Mouse (Mus musculus) small intestine, adult 2 months (tissue): ENCODE data around the gene Mmp14. TPM values are rescaled to one million over a fixed set of nuclear protein-coding genes. Genes with fewer than 3 reads are reported as not detected.

Source experiments
- H3K27ac ChIP-seq: fragments of 200-500 bp; 2 replicates; pipeline ENCODE4 v1.5.1; 2012; ENCODE audit warnings: low read depth, low read length, control low read depth, inconsistent platforms; ENCODE audit not compliant: insufficient read depth
- H3K27me3 ChIP-seq: fragments of 200-500 bp; 2 replicates; pipeline ENCODE4 v1.6.1; 2012; ENCODE audit warnings: mild to moderate bottlenecking, moderate library complexity, low read length, inconsistent platforms; ENCODE audit not compliant: control insufficient read depth, insufficient read depth
- H3K36me3 ChIP-seq: fragments of 200-500 bp; 2 replicates; pipeline ENCODE4 v1.6.1; 2012; ENCODE audit warnings: mild to moderate bottlenecking, low read length, control low read depth, inconsistent platforms; ENCODE audit not compliant: control insufficient read depth, insufficient read depth
- H3K4me1 ChIP-seq: fragments of 200-500 bp; 2 replicates; pipeline ENCODE4 v1.6.1; 2012; ENCODE audit warnings: low read length, inconsistent platforms, mixed read lengths; ENCODE audit not compliant: control insufficient read depth, insufficient read depth, insufficient read length
- H3K4me3 ChIP-seq: fragments of 200-500 bp; 2 replicates; pipeline ENCODE4 v1.5.1; 2012; ENCODE audit warnings: low read depth, mild to moderate bottlenecking, control low read depth, inconsistent platforms, low read length, moderate library complexity
- CTCF ChIP-seq: fragments of 200-500 bp; IDR thresholded peaks from 2 replicates; pipeline ENCODE4 v1.5.1; 2012; ENCODE audit warnings: low read depth, mild to moderate bottlenecking, control low read depth, inconsistent platforms, low read length, moderate library complexity, mixed read lengths; ENCODE audit not compliant: insufficient replicate concordance, insufficient read length; ENCODE audit errors: extremely low read depth
- POLR2A ChIP-seq: fragments of 200-500 bp; IDR thresholded peaks from 2 replicates; pipeline ENCODE4 v1.6.1; 2012; ENCODE audit warnings: low read depth, mild to moderate bottlenecking, control low read depth, inconsistent platforms, low read length, moderate library complexity
- WGBS: fragments of 180-500 bp; shearing (Covaris S2); methylation state at CpG from one replicate; pipeline ENCODE4 v1.1.7; 2018; 5-methylcytosine and 5-hydroxymethylcytosine counted together
- polyA plus RNA-seq: library from polyadenylated mRNA; depleted of rRNA; stranded (reverse); fragments of >200 nt; gene quantifications from 2 replicates; pipeline ENCODE4 v1.2.3, GENCODE M21; 2012

The Mmp14 gene
- polyA plus RNA-seq, 1 experiment: 66.0 TPM

- H3K4me3 ChIP-seq: peak overlapping the region; percentile 89
- no peaks in the 10 kb centered on the region for H3K27me3 ChIP-seq
- no peaks in the 10 kb centered on the region for H3K4me1 ChIP-seq
- WGBS: under 1% methylated on average over 56 of the region's 57 CpGs
- peak; percentile 76; the same call in 1 of the 2 replicates for TF ChIP-seq CTCF
- TF ChIP-seq POLR2A: peak; percentile 77; the same call in 1 of the 2 replicates
- peaks cover 33% of the 10 kb centered on the region for H3K36me3 ChIP-seq
- H3K27ac ChIP-seq: peak overlapping the region; percentile 81
Measured at GRCm38 (mm10) chr14:54464293-54465005, 33.0 kb downstream of the Mmp14 start.

GRCm38 (mm10) chr14:54471467-54471866, 40.1 kb downstream of the Mmp14 start:
- Histone ChIP-seq H3K27ac (no peak overlapping the region), H3K36me3 (peaks cover 43% of the 10 kb centered on the region), H3K4me3 (no peak overlapping the region), H3K27me3 (no peaks in the 10 kb centered on the region), H3K4me1 (peaks cover 7% of the 10 kb centered on the region; the same call in 1 of the 2 replicates)
- no peak for TF ChIP-seq CTCF
- no peak for TF ChIP-seq POLR2A
- WGBS: 99% methylated on average over 2 of the region's 2 CpGs

GRCm38 (mm10) chr14:54472671-54473070, 41.3 kb downstream of the Mmp14 start:
- no peaks in the 10 kb centered on the region for H3K27me3 ChIP-seq

GRCm38 (mm10) chr14:54474744-54475143, 43.3 kb downstream of the Mmp14 start:
- TF ChIP-seq POLR2A (no peak), CTCF (no peak)
- H3K4me3 ChIP-seq: no peak overlapping the region
- peaks cover 6% of the 10 kb centered on the region; the same call in 1 of the 2 replicates for H3K27me3 ChIP-seq
- H3K36me3 ChIP-seq: peaks cover 13% of the 10 kb centered on the region
- H3K4me1 ChIP-seq: peaks cover 7% of the 10 kb centered on the region
- WGBS: 85% methylated on average over 5 of the region's 5 CpGs
- H3K27ac ChIP-seq: no peak overlapping the region

More at GRCm38 (mm10) chr14:54472671-54473070, 41.3 kb downstream of the Mmp14 start:
- Histone ChIP-seq H3K4me1 (peaks cover 7% of the 10 kb centered on the region; the same call in 1 of the 2 replicates), H3K36me3 (peaks cover 33% of the 10 kb centered on the region), H3K27ac (no peak overlapping the region), H3K4me3 (no peak overlapping the region)
- WGBS: 40% methylated on average over 5 of the region's 5 CpGs
- TF ChIP-seq POLR2A (no peak), CTCF (no peak)

GRCm38 (mm10) chr14:54475941-54476844, 44.8 kb downstream of the Mmp14 start, which contains the start of gene Rem2:
TSS of gene Rem2 (plus strand) at chr14:54476100.
- Histone ChIP-seq H3K27me3 (peaks cover 7% of the 10 kb centered on the region; the same call in 1 of the 2 replicates), H3K4me3 (peak within 1 kb of the TSS; percentile 62), H3K4me1 (peaks cover 7% of the 10 kb centered on the region), H3K27ac (no peak within 1 kb of the TSS), H3K36me3 (no peaks in the 10 kb centered on the region)
- WGBS: 4% methylated on average over 23 of the region's 23 CpGs
- TF ChIP-seq POLR2A (no peak), CTCF (no peak)

- Histone ChIP-seq H3K4me3 (no peak overlapping the region), H3K4me1 (peaks cover 7% of the 10 kb centered on the region), H3K27ac (no peak overlapping the region), H3K27me3 (peaks cover 7% of the 10 kb centered on the region; the same call in 1 of the 2 replicates), H3K36me3 (no peaks in the 10 kb centered on the region)
- TF ChIP-seq CTCF (no peak), POLR2A (no peak)
- WGBS: 93% methylated on average over 15 of the region's 15 CpGs
Measured at GRCm38 (mm10) chr14:54477172-54477909, 45.9 kb downstream of the Mmp14 start.

- TF ChIP-seq POLR2A (no peak), CTCF (no peak)
Measured at GRCm38 (mm10) chr14:54479451-54479920, 48.1 kb downstream of the Mmp14 start.

More at GRCm38 (mm10) chr14:54479451-54479920, 48.1 kb downstream of the Mmp14 start:
- H3K4me1 ChIP-seq: peaks cover 7% of the 10 kb centered on the region
- no peak overlapping the region for H3K27ac ChIP-seq
- WGBS: 13% methylated on average over 40 of the region's 40 CpGs
- H3K4me3 ChIP-seq: peak overlapping the region; percentile 73
- peaks cover 7% of the 10 kb centered on the region; the same call in 1 of the 2 replicates for H3K27me3 ChIP-seq
- H3K36me3 ChIP-seq: no peaks in the 10 kb centered on the region
